Mouse (Mus musculus) left cerebral cortex, postnatal 10 days (tissue): Measurements from ENCODE around the gene Slc2a9. TPM values are rescaled to one million over a fixed set of nuclear protein-coding genes. Genes with fewer than 3 reads are reported as not detected.
A peak's percentile ranks its signal among the peaks of the same experiment; 100 is the strongest.

Experiments used
- DNase-seq, 2 experiments: peaks; one replicate each; pipeline ENCODE4 v3.0.0; 2021 to 2022; ENCODE audit warnings: low spot score in 2 of 2, mixed read lengths in 1 of 2; ENCODE audit errors: extremely low spot score in 1 of 2
- intact Hi-C: fragments of 180-260 bp; cut with DNase I; formaldehyde crosslinking; loops from one replicate; pipeline ENCODE4 v1.15.1; 2025
- total RNA-seq, 2 experiments: library from RNA; stranded (reverse); gene quantifications; 2 replicates each; pipeline ENCODE4 v1.2.3; 2021

The Slc2a9 gene
- total RNA-seq = 1 to 10 TPM; 1.1 to 1.2 TPM

GRCm38 (mm10) chr5:38502992-38503391, at the start of gene Slc2a9:
Slc2a9 (minus strand) TSS chr5:38503143.
- no peak for DNase-seq
- intact Hi-C loops = no loop called here

GRCm38 (mm10) chr5:38552615-38553014, 49.7 kb upstream of the Slc2a9 start:
- intact Hi-C loops = no loop called here
- DNase-seq = no peak

DNA sequence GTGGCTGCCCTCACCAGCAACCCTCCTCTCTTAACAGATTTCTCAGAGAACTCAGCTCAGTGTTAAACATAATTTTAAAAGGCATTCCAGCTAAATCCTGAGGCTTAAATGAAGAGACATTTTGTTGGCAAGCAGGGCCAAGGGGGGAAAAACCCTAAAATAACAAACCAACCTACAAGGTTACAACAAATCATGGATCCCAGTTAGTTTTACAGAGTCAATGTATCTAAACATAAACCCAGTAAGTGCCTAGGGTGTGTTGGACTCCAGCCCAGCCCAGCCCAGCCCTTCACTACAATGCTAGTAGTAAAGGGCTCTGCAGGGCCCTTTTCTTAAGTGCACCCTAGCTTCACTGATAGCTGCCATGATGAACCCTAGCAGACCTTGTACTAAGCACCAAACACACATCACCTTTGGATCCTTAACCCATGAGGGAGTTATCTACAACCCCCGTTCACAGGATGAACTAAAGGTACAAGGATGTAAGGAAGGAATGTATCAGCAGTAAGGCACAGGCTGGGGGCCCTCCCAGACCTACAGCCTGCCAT, 47.4 kb upstream of the Slc2a9 start:
- intact Hi-C loops = no loop called here
- DNase-seq = no peak

- peak in 1 of 2 experiments; percentile 48 for DNase-seq
- intact Hi-C loops = no loop called here
Measured at GRCm38 (mm10) chr5:38549461-38549909, 46.5 kb upstream of the Slc2a9 start.

- peak; percentile 61 to 67 for DNase-seq
- intact Hi-C loops = no loop called here
Measured at GRCm38 (mm10) chr5:38547375-38547774, 44.4 kb upstream of the Slc2a9 start.

DNA sequence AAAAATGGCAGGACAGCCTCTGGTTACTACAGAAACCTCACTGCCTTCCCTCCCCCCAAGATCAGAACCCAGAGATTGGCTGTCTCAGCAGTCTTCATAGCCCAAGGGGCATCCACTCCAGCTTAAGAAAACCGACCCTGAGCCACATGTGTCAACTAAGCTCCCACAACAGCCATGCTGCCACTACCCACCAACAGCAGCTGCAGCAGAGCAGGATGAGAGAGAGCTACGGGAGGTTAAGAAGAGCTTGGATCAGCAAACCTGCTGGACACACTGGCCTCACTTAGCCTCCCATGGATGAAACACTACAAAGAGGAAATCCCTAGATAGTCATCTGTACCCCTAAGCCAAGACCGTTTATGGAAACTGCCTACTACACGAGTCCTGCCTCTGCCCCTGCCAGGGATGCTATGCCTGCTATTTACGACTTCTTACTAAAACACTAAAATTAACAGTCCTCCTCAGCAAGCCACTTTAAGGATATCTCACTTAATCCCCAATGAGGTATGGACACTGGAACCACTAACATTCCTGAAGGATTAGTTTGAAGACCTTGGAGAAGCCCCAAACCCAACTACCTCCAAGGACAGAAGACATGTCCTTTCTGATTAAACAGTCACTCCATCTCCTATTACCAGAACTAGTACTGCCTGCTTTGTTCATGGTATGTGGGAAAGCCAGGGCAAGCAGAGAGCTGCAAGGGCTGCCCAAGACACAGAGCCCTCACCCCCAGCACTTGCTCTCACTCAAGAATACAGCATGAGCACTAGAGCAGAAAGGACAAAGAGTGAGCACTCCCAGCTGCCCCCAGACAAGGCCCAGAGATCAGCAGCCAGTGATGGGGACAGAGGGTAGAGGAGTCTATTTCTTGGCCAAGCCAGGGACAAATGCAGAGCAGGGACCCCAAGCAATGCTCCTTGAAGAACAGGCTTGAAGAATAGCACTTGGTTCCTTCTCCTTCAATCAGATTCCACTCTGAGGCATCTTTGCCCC, 41.8 kb upstream of the Slc2a9 start:
- DNase-seq = no peak

GRCm38 (mm10) chr5:38543496-38544217, 40.7 kb upstream of the Slc2a9 start:
- DNase-seq = peak in 1 of 2 experiments; percentile 52
- intact Hi-C loops = no loop called here

More for the DNA sequence above, 41.8 kb upstream of the Slc2a9 start:
- intact Hi-C loops = no loop called here

- no peak for DNase-seq
- intact Hi-C loops = no loop called here
Measured at GRCm38 (mm10) chr5:38541728-38542127, 38.8 kb upstream of the Slc2a9 start.

DNA sequence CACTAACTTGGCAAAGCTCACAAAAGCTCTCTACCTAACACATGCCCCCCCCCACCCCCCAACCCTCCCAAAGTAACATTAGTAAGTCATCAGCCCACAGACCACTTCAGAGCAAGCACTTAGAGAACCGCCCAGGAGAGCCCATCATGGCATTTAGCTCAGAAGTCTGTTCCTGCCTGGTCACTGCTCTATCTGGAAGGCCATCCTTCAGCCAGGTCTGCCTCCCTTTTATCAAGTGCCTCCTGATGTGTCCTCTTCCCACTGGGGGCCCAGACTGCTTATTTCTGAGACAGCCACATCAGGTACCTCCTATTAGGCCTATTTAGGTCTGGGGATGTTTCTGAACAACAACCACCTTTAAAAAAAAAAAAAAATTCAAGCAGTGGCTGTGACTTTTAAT, 38.0 kb upstream of the Slc2a9 start:
- intact Hi-C loops = no loop called here

DNA sequence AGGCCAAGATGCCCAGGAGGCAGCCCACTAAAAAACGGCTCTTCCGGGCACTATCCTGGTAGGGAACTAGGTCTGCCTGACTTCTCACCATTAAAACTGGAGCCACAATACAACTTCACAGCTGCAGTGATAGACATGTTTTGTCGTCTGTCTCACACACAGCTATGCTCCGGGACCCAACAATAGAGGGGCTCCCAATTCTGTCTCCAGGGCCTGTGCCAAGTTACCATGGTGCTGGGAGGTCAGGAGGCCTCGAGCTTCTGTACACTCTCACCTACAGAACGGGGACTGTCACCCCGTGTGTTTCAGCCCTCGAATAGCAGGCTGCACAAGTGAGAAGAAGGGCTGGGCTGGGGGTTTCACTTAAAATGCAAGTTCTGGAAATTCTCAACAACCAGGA, 35.6 kb upstream of the Slc2a9 start:
- intact Hi-C loops = no loop called here

More for the DNA sequence above, 38.0 kb upstream of the Slc2a9 start:
- DNase-seq = no peak

GRCm38 (mm10) chr5:38537845-38538244, 34.9 kb upstream of the Slc2a9 start:
- intact Hi-C loops = no loop called here

More for the DNA sequence above, 35.6 kb upstream of the Slc2a9 start:
- DNase-seq = no peak

DNA sequence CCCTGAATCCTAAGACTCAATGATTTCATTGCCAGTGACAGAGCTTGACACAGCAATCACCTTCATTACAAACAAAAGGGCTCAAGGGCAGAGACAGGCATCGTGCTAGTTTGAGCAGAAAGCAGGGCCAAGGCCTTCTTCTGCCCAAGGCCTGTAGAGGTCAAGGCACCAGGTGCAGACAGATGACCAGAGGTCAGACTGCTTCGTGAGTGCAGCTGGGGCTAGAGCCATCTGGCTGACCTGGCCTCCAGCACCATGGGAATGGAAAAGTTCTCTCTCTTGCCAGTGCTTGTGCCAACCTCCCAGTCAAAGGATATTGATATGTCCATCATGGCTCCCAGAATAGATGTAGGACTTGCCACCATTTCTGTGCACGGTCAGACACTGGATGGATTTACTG, 33.9 kb upstream of the Slc2a9 start:
- intact Hi-C loops = no loop called here

More at GRCm38 (mm10) chr5:38537845-38538244, 34.9 kb upstream of the Slc2a9 start:
- peak in 1 of 2 experiments; percentile 46 for DNase-seq

DNA sequence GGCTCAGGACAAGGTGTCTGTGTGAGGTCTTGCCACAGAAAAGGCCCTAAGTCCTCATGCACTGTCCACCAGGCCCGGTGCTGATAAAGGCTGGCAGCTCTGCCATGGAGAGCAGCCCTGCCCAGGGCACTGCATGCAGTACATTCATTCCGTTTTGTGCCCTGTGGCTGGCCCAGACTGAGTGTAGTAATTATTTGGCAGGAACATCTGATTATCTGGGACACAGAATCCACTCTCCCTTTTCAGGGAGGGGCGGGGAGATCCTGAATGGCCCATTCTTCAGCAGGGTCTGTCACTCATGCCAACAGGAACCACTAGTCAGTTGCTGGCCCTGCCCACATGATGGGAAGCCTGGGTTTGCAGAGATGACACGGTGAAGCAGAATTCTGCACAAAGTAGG, 29.1 kb upstream of the Slc2a9 start:
- peak; percentile 54 to 59 for DNase-seq
- intact Hi-C loops = no loop called here

More for the DNA sequence above, 33.9 kb upstream of the Slc2a9 start:
- no peak for DNase-seq

- intact Hi-C loops = no loop called here
- DNase-seq = no peak
Measured at GRCm38 (mm10) chr5:38529724-38530428, 26.9 kb upstream of the Slc2a9 start.

- intact Hi-C loops = no loop called here
- no peak for DNase-seq
Measured at GRCm38 (mm10) chr5:38522977-38523376, 20.0 kb upstream of the Slc2a9 start.

DNA sequence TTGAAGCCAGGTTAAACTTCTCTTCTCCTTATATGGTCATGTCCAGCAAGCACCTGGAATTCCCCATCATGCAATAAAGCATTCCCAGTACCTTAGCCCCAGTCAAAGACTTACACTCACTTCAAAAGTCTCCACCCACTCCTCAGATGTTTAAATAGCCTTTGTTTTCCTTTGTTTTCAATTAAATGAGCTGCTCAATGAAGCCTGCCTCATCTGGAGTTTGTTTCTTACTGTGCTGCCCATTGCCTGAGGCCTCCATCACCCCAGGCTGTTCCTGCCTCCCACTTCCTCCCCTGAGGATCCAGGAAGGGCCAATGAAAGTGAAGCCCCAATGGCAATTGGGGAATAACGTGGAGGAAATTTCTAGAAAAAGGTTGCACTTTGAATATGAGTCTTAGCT, 17.9 kb upstream of the Slc2a9 start:
- intact Hi-C loops = no loop called here
- DNase-seq = no peak

DNA sequence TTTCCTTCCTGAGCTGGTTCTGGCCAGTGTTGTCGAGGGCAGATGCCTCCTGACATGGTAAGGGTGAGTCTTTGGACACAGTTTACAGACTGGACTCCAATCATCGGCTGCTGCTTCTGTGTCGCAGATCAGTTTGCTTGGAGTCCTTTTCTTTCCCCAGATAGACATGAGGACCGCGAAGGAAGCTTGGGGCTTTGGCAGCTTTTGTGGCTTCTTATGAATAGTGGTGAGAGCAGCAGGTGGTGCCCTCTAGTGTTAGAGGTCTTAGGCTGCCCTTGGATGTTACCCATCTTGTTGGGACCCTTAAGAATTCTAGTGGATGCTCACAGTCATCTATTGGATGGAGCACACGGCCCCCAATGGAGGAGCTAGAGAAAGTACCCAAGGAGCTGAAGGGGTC, 13.3 kb upstream of the Slc2a9 start:
- DNase-seq = peak; percentile 45 to 50
- intact Hi-C loops = loop anchor here (5.0 kb wide), 1 partner anchor 209 kb away; no protein-coding TSS in a partner anchor

- no peak for DNase-seq
- intact Hi-C loops = no loop called here
Measured at GRCm38 (mm10) chr5:38512991-38513390, 10.0 kb upstream of the Slc2a9 start.

DNA sequence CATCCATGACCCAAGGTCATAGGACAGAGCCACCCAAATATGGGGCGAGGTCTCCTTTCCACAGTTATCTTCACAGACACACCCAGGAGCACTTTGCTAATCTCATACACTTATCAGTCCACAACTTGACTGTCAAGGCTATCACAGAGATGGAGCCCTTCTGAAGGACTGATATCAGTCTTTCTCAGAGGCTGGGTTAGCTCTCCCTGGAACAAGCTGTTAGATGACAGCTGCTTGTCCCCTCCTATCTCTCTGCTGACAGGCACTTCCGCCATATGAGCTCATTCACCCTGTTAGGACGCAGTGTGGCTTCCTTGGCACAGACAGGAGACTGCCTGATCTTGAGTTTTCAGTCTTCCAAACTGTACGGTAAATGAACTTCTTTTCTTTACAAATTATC, 6.6 kb upstream of the Slc2a9 start:
- intact Hi-C loops = no loop called here
- DNase-seq = no peak
